Mouse (Mus musculus) embryonic fibroblast, embryonic 13.5 days (primary cell): ENCODE data around the gene Slc7a11.

ENCODE experiments used
- CTCF ChIP-seq: IDR thresholded peaks from 2 replicates; pipeline ENCODE4 v1.5.1; 2011; ENCODE audit warnings: mild to moderate bottlenecking, control low read depth, low read length, moderate library complexity, borderline replicate concordance; ENCODE audit not compliant: insufficient read depth
- POLR2A ChIP-seq: IDR thresholded peaks from 2 replicates; pipeline ENCODE4 v1.6.1; 2011; ENCODE audit warnings: low read depth, mild to moderate bottlenecking, control low read depth, low read length, moderate library complexity

GRCm38 (mm10) chr3:50430811-50431210 is 12.6 kb downstream of the Slc7a11 start:
- TF ChIP-seq CTCF, result no peak
- TF ChIP-seq POLR2A, result no peak
